Mouse (Mus musculus) brain, embryonic 14.5 days (tissue): ENCODE measurements at regions not wholly inside any gene's neighbourhood (a gene's known extent, or its start where the extent isn't known, plus 50 kb on each side); places are given as distances from the start of the nearest gene placed in this dataset.

ENCODE experiments used
- CTCF ChIP-seq: fragments of 200-500 bp; IDR thresholded peaks from 2 replicates; pipeline ENCODE4 v1.5.1; 2012; ENCODE audit warnings: inconsistent platforms, mild to moderate bottlenecking, moderate library complexity, borderline replicate concordance; ENCODE audit not compliant: insufficient read depth, insufficient read length; ENCODE audit errors: extremely low read depth
- POLR2A ChIP-seq: fragments of 200-500 bp; IDR thresholded peaks from 2 replicates; pipeline ENCODE4 v1.6.1; 2012; ENCODE audit warnings: mild to moderate bottlenecking, inconsistent platforms, borderline replicate concordance; ENCODE audit not compliant: poor library complexity, insufficient read depth, insufficient read length, severe bottlenecking; ENCODE audit errors: extremely low read depth

- TF ChIP-seq CTCF = no peak
- TF ChIP-seq POLR2A = no peak
Observed at GRCm38 (mm10) chr10:65154131-65154530, 1064.1 kb upstream of the Lrrtm3 start.
